Mouse (Mus musculus) hindbrain, embryonic 12.5 days (tissue): Measurements from ENCODE around the gene Sbf2. TPM values are rescaled to one million over a fixed set of nuclear protein-coding genes. Genes with fewer than 3 reads are reported as not detected.

Experiments
- ATAC-seq: fragments of 200-750 bp; cut with Nextera tagmentation; 2 replicates; pipeline ENCODE4 v1.8.0; 2017; ENCODE audit warnings: moderate TSS enrichment; ENCODE audit not compliant: low FRiP score
- H3K27ac ChIP-seq: fragments of 300-500 bp; sonication (generic); 2 replicates; pipeline ENCODE4 v1.5.1; 2016; ENCODE audit warnings: mild to moderate bottlenecking
- H3K27me3 ChIP-seq: fragments of 300-500 bp; sonication (generic); 2 replicates; pipeline ENCODE4 v1.6.1; 2016; ENCODE audit warnings: mild to moderate bottlenecking
- H3K36me3 ChIP-seq: fragments of 300-500 bp; sonication (generic); 2 replicates; pipeline ENCODE4 v1.6.1; 2016; ENCODE audit warnings: mild to moderate bottlenecking
- H3K4me1 ChIP-seq: fragments of 300-500 bp; sonication (generic); 2 replicates; pipeline ENCODE4 v1.6.1; 2016
- H3K4me2 ChIP-seq: fragments of 300-500 bp; sonication (generic); replicated peaks from 2 replicates; pipeline ENCODE4 v1.6.1; 2016; ENCODE audit warnings: mild to moderate bottlenecking
- H3K4me3 ChIP-seq: fragments of 300-500 bp; sonication (generic); 2 replicates; pipeline ENCODE4 v1.5.1; 2016; ENCODE audit warnings: mild to moderate bottlenecking
- H3K9ac ChIP-seq: fragments of 300-500 bp; sonication (generic); 2 replicates; pipeline ENCODE4 v1.6.1; 2016; ENCODE audit warnings: mild to moderate bottlenecking, moderate library complexity
- H3K9me3 ChIP-seq: fragments of 300-500 bp; sonication (generic); replicated peaks from 2 replicates; pipeline ENCODE4 v1.6.1; 2016; ENCODE audit warnings: mild to moderate bottlenecking
- WGBS: fragments of 180-500 bp; shearing (Covaris S2); methylation state at CpG from one replicate; pipeline ENCODE4 v1.1.7; 2016; 5-methylcytosine and 5-hydroxymethylcytosine counted together
- polyA plus RNA-seq: library from polyadenylated mRNA; unstranded; fragments of >200 nt; fragmentation: Nextera tagmentation; extraction: Ambion mirVana; gene quantifications from 2 replicates; pipeline ENCODE4 v1.2.1, GENCODE M21; 2016

Sbf2 gene
- polyA plus RNA-seq, 1 experiment from 2014 or later: 56.0 TPM

DNA sequence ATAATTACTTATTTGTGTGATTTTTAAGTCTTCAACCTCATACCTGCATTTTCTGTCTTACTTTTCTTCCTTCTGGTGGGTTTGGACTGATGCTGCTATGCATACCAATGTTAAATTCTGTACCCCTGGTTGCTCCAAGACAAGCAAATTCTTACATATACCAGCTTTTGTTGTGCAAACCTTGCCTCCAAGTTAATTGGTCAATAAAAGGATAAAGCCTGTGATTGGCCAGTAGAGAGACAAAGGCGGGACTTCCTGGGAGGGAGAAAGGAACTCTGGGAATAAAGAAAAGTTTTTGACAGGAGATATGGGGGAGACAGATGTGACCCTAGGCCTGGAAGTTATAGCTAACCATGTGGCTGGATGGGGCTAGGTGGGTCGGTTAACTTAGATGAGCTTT, 255.3 kb downstream of the Sbf2 start:
- WGBS: 89% methylated on average over 2 of the region's 2 CpGs
- Histone ChIP-seq H3K36me3 (peaks cover 28% of the 10 kb centered on the region), H3K9me3 (no peaks in the 10 kb centered on the region), H3K4me2 (no peak overlapping the region), H3K4me1 (no peaks in the 10 kb centered on the region), H3K9ac (no peak overlapping the region), H3K4me3 (no peak overlapping the region), H3K27me3 (no peaks in the 10 kb centered on the region), H3K27ac (no peak overlapping the region)
- ATAC-seq: no peak

DNA sequence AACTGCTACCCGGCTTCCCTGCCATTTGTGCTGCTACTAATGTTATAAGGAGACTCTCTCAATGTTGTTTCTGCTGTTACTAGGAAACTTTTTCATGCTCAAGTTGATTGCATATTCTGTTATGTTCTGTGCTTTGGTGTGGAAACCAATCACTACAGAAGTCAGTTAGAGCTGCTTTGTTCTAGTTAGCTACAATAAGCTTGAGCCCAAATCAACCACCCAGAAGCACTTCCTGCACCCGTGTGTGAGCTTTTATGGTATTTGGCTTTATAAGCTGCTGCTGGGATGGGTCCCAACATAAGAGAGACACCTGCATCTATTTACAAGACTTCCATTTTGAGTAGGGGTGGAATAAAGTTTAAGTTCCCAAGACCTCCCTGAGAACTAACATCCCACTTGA, 260.8 kb downstream of the Sbf2 start:
- 85% methylated on average over 2 of the region's 2 CpGs for WGBS
- ATAC-seq: no peak

DNA sequence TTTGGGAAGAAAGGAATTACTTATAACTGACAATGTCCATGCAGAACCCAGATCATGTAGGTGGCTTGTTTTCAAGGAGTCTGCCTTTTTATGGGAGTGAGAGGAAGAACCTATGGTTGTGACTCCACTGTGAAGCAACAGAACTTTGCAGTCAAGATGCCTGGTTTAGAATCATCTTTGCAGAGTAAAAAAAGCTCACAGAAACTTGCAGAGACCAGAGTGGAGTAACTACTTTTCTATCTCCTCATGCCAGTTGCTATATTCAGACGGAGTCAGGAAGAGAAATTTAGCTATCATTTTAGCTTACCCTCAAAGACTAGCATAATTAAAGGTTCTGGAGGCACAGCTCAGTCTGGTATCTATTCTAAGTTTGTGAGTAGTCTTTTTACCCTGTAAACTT, 267.5 kb downstream of the Sbf2 start:
- ATAC-seq: no peak
- no peaks in the 10 kb centered on the region for H3K27me3 ChIP-seq
- H3K4me2 ChIP-seq: no peak overlapping the region
- no peak overlapping the region for H3K9ac ChIP-seq
- no peaks in the 10 kb centered on the region for H3K4me1 ChIP-seq
- no peak overlapping the region for H3K27ac ChIP-seq
- WGBS: 87% methylated on average over 1 of the region's 1 CpGs
- H3K9me3 ChIP-seq: no peaks in the 10 kb centered on the region
- peaks cover 6% of the 10 kb centered on the region; the same call in 1 of the 2 replicates for H3K36me3 ChIP-seq
- no peak overlapping the region for H3K4me3 ChIP-seq

More for the DNA sequence above, 260.8 kb downstream of the Sbf2 start:
- Histone ChIP-seq H3K27ac (no peak overlapping the region), H3K4me1 (no peaks in the 10 kb centered on the region), H3K9ac (no peak overlapping the region), H3K36me3 (peaks cover 16% of the 10 kb centered on the region), H3K4me3 (no peak overlapping the region), H3K27me3 (no peaks in the 10 kb centered on the region), H3K4me2 (no peak overlapping the region), H3K9me3 (no peaks in the 10 kb centered on the region)

DNA sequence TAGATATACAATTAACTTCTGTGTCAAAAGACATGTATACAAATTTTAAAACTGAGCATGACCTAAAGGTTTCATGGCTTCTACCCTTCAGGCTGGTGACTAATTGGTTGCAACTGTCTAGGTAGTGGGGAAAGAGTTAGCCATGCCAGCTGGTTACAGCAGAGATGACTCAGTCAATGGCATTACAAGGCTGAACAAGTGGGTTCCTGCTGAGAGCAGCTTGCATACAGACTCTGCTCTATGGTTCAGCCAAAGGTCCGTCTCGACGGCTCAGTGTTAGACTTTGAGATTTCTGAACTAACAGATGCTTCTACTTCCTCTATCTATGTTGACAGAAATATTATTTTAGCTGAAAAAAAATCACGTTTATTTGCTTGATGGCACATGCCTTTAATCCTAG, 277.1 kb downstream of the Sbf2 start:
- H3K4me2 ChIP-seq: no peak overlapping the region
- ATAC-seq: no peak
- H3K27ac ChIP-seq: no peak overlapping the region
- no peaks in the 10 kb centered on the region for H3K4me1 ChIP-seq
- peaks cover 44% of the 10 kb centered on the region for H3K36me3 ChIP-seq
- WGBS: 86% methylated on average over 4 of the region's 4 CpGs
- no peak overlapping the region for H3K4me3 ChIP-seq
- H3K9me3 ChIP-seq: no peaks in the 10 kb centered on the region
- H3K27me3 ChIP-seq: no peaks in the 10 kb centered on the region
- no peak overlapping the region for H3K9ac ChIP-seq

DNA sequence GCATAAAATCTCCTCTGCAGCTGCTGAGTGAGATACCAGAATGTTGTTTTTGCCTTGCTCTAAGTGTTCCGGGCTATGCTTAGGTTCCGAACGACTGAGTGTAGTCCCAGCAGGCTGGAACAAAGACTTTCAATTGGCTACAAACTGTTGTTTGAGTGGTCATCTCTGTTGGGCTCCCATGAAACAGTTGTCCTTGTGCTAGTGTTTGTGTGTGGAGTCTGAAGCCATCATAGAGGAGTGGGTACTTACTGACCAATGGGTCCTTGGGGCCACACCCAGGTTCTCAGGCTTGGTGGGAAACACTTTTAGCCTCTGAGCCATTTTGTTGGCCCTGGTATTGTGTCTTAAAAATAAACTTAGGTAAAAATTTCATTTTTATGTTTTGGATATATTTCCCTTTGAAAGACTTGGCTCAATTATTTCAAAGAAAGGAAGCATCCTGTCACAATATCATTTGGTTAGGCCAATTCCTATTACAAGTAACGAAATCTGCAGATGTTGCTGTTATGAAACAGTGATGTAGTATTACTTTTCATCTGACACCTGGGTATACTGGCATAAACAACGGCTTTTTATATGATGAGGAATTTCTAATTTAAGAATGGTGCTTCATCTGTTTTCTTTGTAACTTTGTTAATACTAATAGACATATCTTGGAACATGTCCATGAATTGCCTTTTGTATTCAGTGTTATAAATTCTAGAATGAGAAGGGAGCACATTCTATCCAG, 289.2 kb downstream of the Sbf2 start:
- H3K4me1 ChIP-seq: no peaks in the 10 kb centered on the region
- H3K36me3 ChIP-seq: peaks cover 77% of the 10 kb centered on the region
- H3K9ac ChIP-seq: no peak overlapping the region
- no peak overlapping the region for H3K27ac ChIP-seq
- no peaks in the 10 kb centered on the region for H3K27me3 ChIP-seq
- no peak for ATAC-seq
- H3K4me3 ChIP-seq: no peak overlapping the region
- no peaks in the 10 kb centered on the region for H3K9me3 ChIP-seq
- no peak overlapping the region for H3K4me2 ChIP-seq
- WGBS: 94% methylated on average over 5 of the region's 5 CpGs

DNA sequence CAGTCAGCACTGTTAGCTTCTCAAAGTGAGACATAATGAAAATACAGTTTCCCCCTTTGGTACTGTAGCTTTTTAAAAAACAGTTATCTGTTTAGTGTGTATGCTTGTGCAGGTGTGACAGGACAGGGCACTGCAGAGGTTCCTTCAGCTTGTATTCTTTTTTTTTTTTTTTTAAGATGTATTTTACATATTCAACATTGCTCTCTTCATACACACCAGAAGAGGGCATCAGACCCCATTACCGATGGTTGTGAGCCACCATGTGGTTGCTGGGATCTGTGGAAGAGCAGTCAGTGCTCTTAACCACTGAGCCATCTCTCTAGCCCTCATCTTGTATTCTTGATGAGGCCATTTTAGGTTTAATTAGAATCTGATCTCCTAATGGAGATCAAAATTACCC, 289.9 kb downstream of the Sbf2 start:
- 100% methylated on average over 1 of the region's 1 CpGs for WGBS
- Histone ChIP-seq H3K4me2 (no peak overlapping the region), H3K4me1 (no peaks in the 10 kb centered on the region), H3K4me3 (no peak overlapping the region), H3K9ac (no peak overlapping the region), H3K27me3 (no peaks in the 10 kb centered on the region), H3K36me3 (peaks cover 83% of the 10 kb centered on the region), H3K27ac (no peak overlapping the region), H3K9me3 (no peaks in the 10 kb centered on the region)
- ATAC-seq: no peak

DNA sequence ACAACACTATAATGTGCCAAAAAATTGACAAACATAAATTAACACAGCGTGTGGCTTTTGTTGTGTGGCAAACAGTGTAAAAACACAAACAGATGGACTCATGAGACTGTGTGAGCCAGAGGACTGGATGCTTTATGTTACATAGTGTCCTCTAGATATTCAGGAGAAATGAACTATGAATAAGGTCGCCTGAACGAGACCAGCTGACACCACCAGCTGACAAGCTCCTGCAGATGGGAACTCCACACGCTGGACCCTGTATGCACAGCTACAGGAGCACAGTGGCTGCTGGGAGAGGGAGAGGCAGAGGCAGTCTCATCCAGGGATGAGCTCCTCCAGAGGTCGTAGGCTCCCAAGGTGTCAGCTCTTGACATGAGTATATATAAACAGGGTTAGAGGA, 293.6 kb downstream of the Sbf2 start:
- Histone ChIP-seq H3K9ac (no peak overlapping the region), H3K27ac (no peak overlapping the region), H3K4me1 (no peaks in the 10 kb centered on the region), H3K4me3 (no peak overlapping the region), H3K36me3 (peaks cover 73% of the 10 kb centered on the region), H3K27me3 (no peaks in the 10 kb centered on the region), H3K4me2 (no peak overlapping the region), H3K9me3 (no peaks in the 10 kb centered on the region)
- ATAC-seq: no peak
- 74% methylated on average over 5 of the region's 5 CpGs for WGBS

DNA sequence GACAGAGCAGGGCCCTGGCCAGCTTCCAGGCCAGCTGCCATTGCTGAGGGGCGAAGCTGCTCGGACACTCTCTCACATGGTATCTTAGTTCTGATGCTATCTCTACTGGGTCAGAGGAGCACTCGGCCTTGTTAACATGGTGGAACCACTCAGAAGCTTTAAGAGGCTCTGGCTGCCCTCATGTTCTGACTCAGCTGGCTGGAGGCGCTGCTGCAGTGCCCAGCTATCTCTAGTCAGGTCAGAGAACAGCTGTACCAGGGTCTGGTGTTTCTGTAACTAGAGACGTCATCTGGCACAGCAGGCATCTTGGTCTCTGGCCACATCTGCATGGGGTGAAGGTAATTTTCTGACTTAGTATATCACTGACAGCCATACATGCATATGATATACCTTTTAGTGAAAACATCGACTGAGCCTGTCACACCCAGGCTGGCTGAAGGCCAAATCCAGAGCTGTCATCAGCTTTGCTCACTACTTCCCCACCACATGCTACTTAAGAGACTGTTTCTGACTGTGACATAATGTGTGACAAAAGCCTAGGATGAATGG, 295.7 kb downstream of the Sbf2 start:
- Histone ChIP-seq H3K4me1 (no peaks in the 10 kb centered on the region), H3K4me3 (no peak overlapping the region), H3K27ac (no peak overlapping the region), H3K9me3 (no peaks in the 10 kb centered on the region), H3K9ac (no peak overlapping the region), H3K27me3 (no peaks in the 10 kb centered on the region), H3K36me3 (peaks cover 73% of the 10 kb centered on the region), H3K4me2 (no peak overlapping the region)
- no peak for ATAC-seq
- WGBS: 73% methylated on average over 6 of the region's 6 CpGs

DNA sequence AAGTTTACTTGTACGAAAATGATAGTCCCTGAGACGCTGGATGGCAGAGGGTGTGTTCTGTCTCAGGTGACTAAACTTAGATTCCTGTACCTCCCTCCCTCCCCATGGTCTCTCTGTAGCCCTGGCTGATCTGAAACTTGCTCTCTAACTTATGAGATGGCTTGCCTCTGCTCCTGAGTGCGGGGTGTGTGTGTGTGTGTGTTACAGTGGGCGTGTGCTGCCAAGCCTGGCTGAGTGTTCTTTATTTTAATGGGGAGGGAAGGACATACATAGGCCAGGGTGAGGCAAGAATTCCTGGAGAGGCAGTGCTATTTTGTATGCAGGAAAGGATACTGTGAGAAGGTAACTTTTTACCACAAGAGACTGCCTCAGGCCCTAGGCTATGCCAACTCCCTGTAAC, 297.3 kb downstream of the Sbf2 start:
- Histone ChIP-seq H3K9me3 (no peaks in the 10 kb centered on the region), H3K4me2 (no peak overlapping the region), H3K36me3 (peaks cover 77% of the 10 kb centered on the region), H3K27me3 (no peaks in the 10 kb centered on the region), H3K9ac (no peak overlapping the region), H3K27ac (no peak overlapping the region), H3K4me1 (no peaks in the 10 kb centered on the region), H3K4me3 (no peak overlapping the region)
- no peak for ATAC-seq
- 85% methylated on average over 4 of the region's 4 CpGs for WGBS

DNA sequence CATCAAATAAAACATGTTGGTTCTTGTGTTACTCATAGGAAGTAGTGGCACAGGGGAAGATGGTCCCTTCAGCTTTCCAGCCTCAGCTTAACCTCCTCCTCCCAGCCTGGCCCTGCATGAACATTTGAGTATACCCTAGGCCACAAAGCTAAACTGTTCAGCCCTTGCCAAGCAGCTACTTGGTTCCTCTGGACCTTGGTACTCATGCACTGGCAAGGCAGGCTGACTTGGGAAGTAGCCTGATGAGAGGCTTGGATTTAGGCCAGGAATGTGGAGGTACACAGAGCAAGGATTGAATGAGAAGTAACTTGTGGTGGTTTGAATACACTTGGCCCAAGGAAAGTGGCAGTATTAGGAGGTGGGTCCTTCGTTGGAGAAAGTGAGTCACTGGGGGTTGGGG, 299.4 kb downstream of the Sbf2 start:
- no peaks in the 10 kb centered on the region for H3K27me3 ChIP-seq
- no peaks in the 10 kb centered on the region for H3K9me3 ChIP-seq
- H3K4me2 ChIP-seq: no peak overlapping the region
- H3K4me3 ChIP-seq: no peak overlapping the region
- H3K9ac ChIP-seq: no peak overlapping the region
- no peak for ATAC-seq
- 90% methylated on average over 1 of the region's 1 CpGs for WGBS
- no peaks in the 10 kb centered on the region for H3K4me1 ChIP-seq
- no peak overlapping the region for H3K27ac ChIP-seq
- H3K36me3 ChIP-seq: peaks cover 84% of the 10 kb centered on the region

DNA sequence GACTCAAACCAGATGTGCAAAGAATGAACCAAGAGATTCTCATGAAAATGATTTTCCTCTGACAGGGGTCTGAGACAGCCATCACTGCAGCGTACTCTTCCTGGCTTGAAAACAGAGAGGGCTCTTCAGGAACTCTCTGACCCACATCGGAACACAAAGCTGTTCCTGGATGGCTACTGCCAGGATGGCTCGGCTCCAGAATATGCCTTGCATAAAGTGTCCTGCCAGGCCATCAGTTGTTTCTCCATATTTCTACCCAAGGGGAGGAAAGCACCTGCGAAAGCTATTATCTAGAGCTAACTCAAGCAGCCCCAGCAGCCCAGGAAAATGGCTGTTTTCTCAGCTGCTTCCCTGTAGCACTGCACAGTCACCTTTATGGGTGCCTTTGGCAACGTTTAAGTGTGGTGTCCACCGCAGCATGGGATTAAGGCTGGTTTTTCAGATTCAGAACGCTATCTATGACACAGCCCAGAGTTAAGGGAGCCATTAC, 300.3 kb downstream of the Sbf2 start:
- no peak overlapping the region for H3K4me3 ChIP-seq
- no peak overlapping the region for H3K9ac ChIP-seq
- no peaks in the 10 kb centered on the region for H3K4me1 ChIP-seq
- H3K27ac ChIP-seq: no peak overlapping the region
- no peaks in the 10 kb centered on the region for H3K9me3 ChIP-seq
- H3K4me2 ChIP-seq: no peak overlapping the region
- no peak for ATAC-seq
- H3K27me3 ChIP-seq: no peaks in the 10 kb centered on the region
- WGBS: 95% methylated on average over 7 of the region's 7 CpGs
- H3K36me3 ChIP-seq: peaks cover 86% of the 10 kb centered on the region

DNA sequence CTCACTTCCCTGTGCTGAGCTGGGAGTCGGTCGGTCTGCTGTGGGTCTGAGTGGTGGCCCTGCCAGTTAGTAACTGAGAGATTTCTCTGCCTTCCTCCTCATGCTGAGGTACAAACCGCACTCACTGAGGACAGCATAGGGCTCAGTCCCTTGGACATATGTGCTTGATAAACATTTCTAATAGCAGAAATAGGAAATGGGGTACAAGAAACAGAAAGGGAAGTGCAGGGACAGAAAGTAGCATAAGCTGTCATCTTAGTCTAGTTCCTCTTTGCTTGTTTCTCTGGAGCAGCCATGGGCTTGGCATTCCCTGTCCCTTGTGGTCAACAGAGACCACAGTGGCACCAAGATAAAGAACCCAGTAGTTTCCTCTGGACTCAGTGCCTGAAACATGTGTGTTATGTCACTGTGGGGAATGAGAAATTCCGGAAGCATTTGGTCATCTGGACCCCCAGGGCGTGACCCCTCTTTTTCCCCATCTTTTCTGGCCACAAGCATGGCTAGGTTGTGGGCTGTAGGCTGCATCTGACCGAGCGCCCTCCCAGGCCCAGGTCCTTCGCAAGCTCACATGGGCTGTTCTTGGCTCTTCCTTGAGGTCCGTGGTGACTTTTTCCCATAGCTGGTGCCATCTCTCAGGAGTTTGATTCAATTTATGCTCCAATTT, 301.2 kb downstream of the Sbf2 start:
- H3K4me1 ChIP-seq: no peaks in the 10 kb centered on the region
- H3K4me3 ChIP-seq: no peak overlapping the region
- no peak for ATAC-seq
- no peaks in the 10 kb centered on the region for H3K9me3 ChIP-seq
- H3K27me3 ChIP-seq: no peaks in the 10 kb centered on the region
- 92% methylated on average over 9 of the region's 9 CpGs for WGBS
- no peak overlapping the region for H3K9ac ChIP-seq
- peaks cover 87% of the 10 kb centered on the region for H3K36me3 ChIP-seq
- no peak overlapping the region for H3K27ac ChIP-seq
- H3K4me2 ChIP-seq: no peak overlapping the region

DNA sequence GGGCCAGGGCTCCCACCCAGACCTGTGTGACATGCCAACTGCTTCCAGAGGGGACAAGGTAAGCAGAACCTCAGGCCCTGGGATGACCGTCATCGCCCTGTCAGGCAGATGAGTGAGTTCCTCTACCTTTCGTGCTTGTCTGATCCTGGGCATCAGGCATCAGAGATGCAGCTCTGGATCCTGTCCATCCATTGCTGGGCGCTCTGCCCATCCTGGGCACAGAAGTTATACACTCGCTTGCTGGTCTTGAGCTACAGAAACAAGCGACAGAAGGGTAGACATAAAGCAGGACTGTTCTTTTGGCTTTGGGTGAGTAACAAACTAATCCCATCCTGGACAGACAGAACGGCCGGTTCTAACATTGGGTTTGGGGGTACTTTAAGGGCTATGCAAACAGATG, 305.5 kb downstream of the Sbf2 start:
- Histone ChIP-seq H3K9me3 (no peaks in the 10 kb centered on the region), H3K9ac (no peak overlapping the region), H3K4me3 (no peak overlapping the region), H3K4me2 (no peak overlapping the region), H3K27me3 (no peaks in the 10 kb centered on the region), H3K27ac (no peak overlapping the region), H3K4me1 (no peaks in the 10 kb centered on the region), H3K36me3 (peaks cover 59% of the 10 kb centered on the region)
- 96% methylated on average over 8 of the region's 8 CpGs for WGBS
- ATAC-seq: no peak
